Mouse (Mus musculus): Measurements from ENCODE around the gene Usp24. TPM values are rescaled to one million over a fixed set of nuclear protein-coding genes. Genes with fewer than 3 reads are reported as not detected.

The Usp24 gene
- total and polyA plus RNA-seq, 2 experiments from 2014 or later, result 5.9 to 27.3 TPM

DNA sequence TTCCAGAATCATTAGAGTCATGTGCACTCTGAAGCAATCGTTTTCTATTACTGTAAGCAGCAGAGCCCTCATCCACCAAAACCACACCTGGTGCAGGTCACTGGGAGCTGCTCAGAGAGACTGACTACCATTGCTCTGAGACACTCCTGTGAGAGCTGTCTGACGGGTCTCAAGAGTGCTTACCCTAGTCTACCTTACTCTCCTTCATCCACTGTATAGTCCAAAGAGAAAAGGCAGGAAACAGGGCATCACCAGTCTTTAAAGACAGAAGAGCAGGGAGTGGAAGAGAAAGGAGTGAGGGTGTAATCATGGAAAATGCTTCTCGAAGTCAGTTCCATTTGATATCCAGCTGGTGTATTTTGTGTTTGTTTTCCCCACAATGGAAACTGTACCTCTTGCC lies 103.2 kb downstream of the Usp24 start:
- no peaks in the 10 kb centered on the region for H3K9me3 ChIP-seq (replicated peaks; ENCODE audit: control insufficient read depth, low read length)
- ATAC-seq (ENCODE audit: insufficient read depth, low read depth), result no peak
- TF ChIP-seq EP300 (IDR thresholded peaks at IDR 0.05; ENCODE audit: low read depth) (no peak), CTCF (IDR thresholded peaks at IDR 0.05; ENCODE audit: low read depth) (no peak)
- H3K4me3 ChIP-seq (ENCODE audit: low read depth, low read length), result no peak overlapping the region
- H3K36me3 ChIP-seq (replicated peaks; ENCODE audit: control insufficient read depth, insufficient read depth, low read length), result peaks cover 81% of the 10 kb centered on the region
- DNase-seq (ENCODE audit: low spot score), result no peak
- H3K9ac ChIP-seq (replicated peaks; ENCODE audit: low read depth, low read length), result no peak overlapping the region
- H3K27me3 ChIP-seq (ENCODE audit: control insufficient read depth, insufficient read depth, low read length), result no peaks in the 10 kb centered on the region
- H3K4me1 ChIP-seq (ENCODE audit: control insufficient read depth, insufficient read depth), result no peaks in the 10 kb centered on the region
- H3K4me2 ChIP-seq (ENCODE audit: low read depth, low read length), result no peak overlapping the region
- WGBS, result 88% methylated on average over 3 of the region's 3 CpGs
- no peak overlapping the region for H3K27ac ChIP-seq (ENCODE audit: low read depth)

DNA sequence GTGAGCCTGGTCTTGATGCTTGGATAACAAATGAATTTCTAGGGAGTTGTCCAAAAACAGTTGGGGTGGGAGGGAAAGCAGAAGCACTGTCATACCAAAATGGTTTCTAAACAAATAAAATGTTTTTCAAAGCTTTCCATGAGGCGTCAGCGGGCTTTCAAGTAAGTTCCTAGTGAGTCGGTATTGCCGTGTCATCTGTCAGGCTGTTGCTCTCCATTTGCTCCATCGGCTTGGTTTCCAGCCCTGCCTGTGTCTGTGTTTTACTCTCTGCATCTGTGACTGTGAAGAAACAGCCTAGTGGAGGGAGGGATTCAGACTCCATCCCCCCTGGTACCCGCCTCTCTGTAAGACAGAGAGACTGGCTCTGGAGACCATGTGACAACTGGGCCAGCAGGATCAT lies 103.8 kb downstream of the Usp24 start:
- no peaks in the 10 kb centered on the region for H3K4me1 ChIP-seq (ENCODE audit: control insufficient read depth, insufficient read depth)
- TF ChIP-seq EP300 (IDR thresholded peaks at IDR 0.05; ENCODE audit: low read depth) (no peak), CTCF (IDR thresholded peaks at IDR 0.05; ENCODE audit: low read depth) (no peak)
- ATAC-seq (ENCODE audit: insufficient read depth, low read depth) (no peak), DNase-seq (ENCODE audit: low spot score) (no peak)
- no peak overlapping the region for H3K27ac ChIP-seq (ENCODE audit: low read depth)
- no peaks in the 10 kb centered on the region for H3K27me3 ChIP-seq (ENCODE audit: control insufficient read depth, insufficient read depth, low read length)
- no peaks in the 10 kb centered on the region for H3K9me3 ChIP-seq (replicated peaks; ENCODE audit: control insufficient read depth, low read length)
- 91% methylated on average over 6 of the region's 6 CpGs for WGBS
- no peak overlapping the region for H3K4me3 ChIP-seq (ENCODE audit: low read depth, low read length)
- H3K4me2 ChIP-seq (ENCODE audit: low read depth, low read length), result no peak overlapping the region
- peaks cover 85% of the 10 kb centered on the region for H3K36me3 ChIP-seq (replicated peaks; ENCODE audit: control insufficient read depth, insufficient read depth, low read length)
- H3K9ac ChIP-seq (replicated peaks; ENCODE audit: low read depth, low read length), result no peak overlapping the region

DNA sequence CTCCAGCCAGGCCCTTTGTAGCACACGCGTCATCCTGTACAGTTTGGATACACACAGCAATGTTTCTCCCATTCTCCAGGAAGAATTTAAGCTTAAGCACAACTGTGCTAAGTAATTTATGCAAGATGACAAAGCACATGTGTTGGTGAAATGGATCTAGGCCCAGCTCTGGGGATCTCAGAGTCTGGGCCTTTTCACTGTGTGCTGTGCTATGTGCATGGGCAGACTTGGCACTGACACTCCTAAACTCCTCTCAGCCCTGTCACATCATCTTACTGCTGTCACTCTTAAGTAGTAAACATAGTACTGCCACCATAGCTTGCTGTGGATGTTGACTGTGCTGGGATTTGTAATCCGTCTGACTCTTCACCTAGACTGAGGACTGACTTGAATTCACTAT lies 106.6 kb downstream of the Usp24 start:
- H3K9ac ChIP-seq (replicated peaks; ENCODE audit: low read depth, low read length), result no peak overlapping the region
- no peaks in the 10 kb centered on the region for H3K9me3 ChIP-seq (replicated peaks; ENCODE audit: control insufficient read depth, low read length)
- ATAC-seq (ENCODE audit: insufficient read depth, low read depth) (no peak), DNase-seq (ENCODE audit: low spot score) (no peak)
- no peak overlapping the region for H3K27ac ChIP-seq (ENCODE audit: low read depth)
- no peaks in the 10 kb centered on the region for H3K27me3 ChIP-seq (ENCODE audit: control insufficient read depth, insufficient read depth, low read length)
- 94% methylated on average over 3 of the region's 3 CpGs for WGBS
- H3K36me3 ChIP-seq (replicated peaks; ENCODE audit: control insufficient read depth, insufficient read depth, low read length), result peaks cover 84% of the 10 kb centered on the region
- TF ChIP-seq EP300 (IDR thresholded peaks at IDR 0.05; ENCODE audit: low read depth), result no peak
- no peak for TF ChIP-seq CTCF (IDR thresholded peaks at IDR 0.05; ENCODE audit: low read depth)
- H3K4me2 ChIP-seq (ENCODE audit: low read depth, low read length), result no peak overlapping the region
- no peak overlapping the region for H3K4me3 ChIP-seq (ENCODE audit: low read depth, low read length)
- H3K4me1 ChIP-seq (ENCODE audit: control insufficient read depth, insufficient read depth), result no peaks in the 10 kb centered on the region

DNA sequence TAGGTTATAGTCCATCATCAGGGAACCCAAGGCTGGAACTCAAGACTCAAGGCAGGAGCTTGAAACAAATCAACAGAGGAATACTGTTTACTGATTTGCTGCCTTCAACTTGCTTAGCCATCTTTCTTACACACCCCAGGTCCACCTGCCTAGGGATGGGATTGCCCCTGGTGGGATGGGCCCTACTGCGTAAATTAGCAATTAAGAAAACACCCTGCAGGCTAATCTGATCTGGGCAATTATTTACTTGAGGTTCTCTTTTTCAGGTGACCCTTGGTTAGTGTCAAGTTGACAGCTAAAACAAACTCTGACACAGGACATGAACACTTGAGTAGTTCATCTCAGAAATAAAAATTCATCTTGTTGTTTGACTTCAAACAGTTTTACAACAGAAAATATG lies 108.5 kb downstream of the Usp24 start:
- DNase-seq (ENCODE audit: low spot score) (no peak), ATAC-seq (ENCODE audit: insufficient read depth, low read depth) (no peak)
- 85% methylated on average over 1 of the region's 1 CpGs for WGBS
- Histone ChIP-seq H3K9me3 (replicated peaks; ENCODE audit: control insufficient read depth, low read length) (no peaks in the 10 kb centered on the region), H3K4me1 (ENCODE audit: control insufficient read depth, insufficient read depth) (no peaks in the 10 kb centered on the region), H3K4me2 (ENCODE audit: low read depth, low read length) (no peak overlapping the region), H3K36me3 (replicated peaks; ENCODE audit: control insufficient read depth, insufficient read depth, low read length) (peaks cover 83% of the 10 kb centered on the region), H3K27me3 (ENCODE audit: control insufficient read depth, insufficient read depth, low read length) (no peaks in the 10 kb centered on the region), H3K27ac (ENCODE audit: low read depth) (no peak overlapping the region), H3K4me3 (ENCODE audit: low read depth, low read length) (no peak overlapping the region), H3K9ac (replicated peaks; ENCODE audit: low read depth, low read length) (no peak overlapping the region)
- no peak for TF ChIP-seq EP300 (IDR thresholded peaks at IDR 0.05; ENCODE audit: low read depth)
- no peak for TF ChIP-seq CTCF (IDR thresholded peaks at IDR 0.05; ENCODE audit: low read depth)

DNA sequence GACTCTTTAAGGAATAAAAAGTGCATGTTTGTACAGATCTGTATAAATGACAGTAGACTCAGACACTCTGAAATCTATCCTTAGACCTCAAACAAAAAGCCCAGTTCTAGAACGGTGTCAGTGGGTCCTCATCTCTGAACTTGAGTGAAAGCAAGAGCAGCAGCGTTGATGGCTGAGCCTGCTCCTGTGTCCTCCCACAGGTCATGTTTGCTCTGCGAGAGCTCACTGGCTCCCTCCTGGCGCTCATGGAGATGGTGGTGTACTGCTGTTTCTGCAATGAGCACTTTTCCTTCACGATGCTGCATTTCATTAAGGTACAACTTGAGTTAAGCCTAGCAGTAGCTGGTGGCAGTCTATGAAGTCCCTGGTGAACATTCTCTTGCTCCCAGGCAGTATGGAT lies 110.3 kb downstream of the Usp24 start:
- H3K27ac ChIP-seq (ENCODE audit: low read depth), result no peak overlapping the region
- H3K9ac ChIP-seq (replicated peaks; ENCODE audit: low read depth, low read length), result no peak overlapping the region
- H3K4me1 ChIP-seq (ENCODE audit: control insufficient read depth, insufficient read depth), result no peaks in the 10 kb centered on the region
- peaks cover 84% of the 10 kb centered on the region for H3K36me3 ChIP-seq (replicated peaks; ENCODE audit: control insufficient read depth, insufficient read depth, low read length)
- H3K4me2 ChIP-seq (ENCODE audit: low read depth, low read length), result no peak overlapping the region
- H3K4me3 ChIP-seq (ENCODE audit: low read depth, low read length), result no peak overlapping the region
- no peaks in the 10 kb centered on the region for H3K27me3 ChIP-seq (ENCODE audit: control insufficient read depth, insufficient read depth, low read length)
- H3K9me3 ChIP-seq (replicated peaks; ENCODE audit: control insufficient read depth, low read length), result no peaks in the 10 kb centered on the region
- ATAC-seq (ENCODE audit: insufficient read depth, low read depth) (no peak), DNase-seq (ENCODE audit: low spot score) (no peak)
- TF ChIP-seq EP300 (IDR thresholded peaks at IDR 0.05; ENCODE audit: low read depth), result no peak
- TF ChIP-seq CTCF (IDR thresholded peaks at IDR 0.05; ENCODE audit: low read depth), result no peak
- WGBS, result 64% methylated on average over 5 of the region's 5 CpGs

DNA sequence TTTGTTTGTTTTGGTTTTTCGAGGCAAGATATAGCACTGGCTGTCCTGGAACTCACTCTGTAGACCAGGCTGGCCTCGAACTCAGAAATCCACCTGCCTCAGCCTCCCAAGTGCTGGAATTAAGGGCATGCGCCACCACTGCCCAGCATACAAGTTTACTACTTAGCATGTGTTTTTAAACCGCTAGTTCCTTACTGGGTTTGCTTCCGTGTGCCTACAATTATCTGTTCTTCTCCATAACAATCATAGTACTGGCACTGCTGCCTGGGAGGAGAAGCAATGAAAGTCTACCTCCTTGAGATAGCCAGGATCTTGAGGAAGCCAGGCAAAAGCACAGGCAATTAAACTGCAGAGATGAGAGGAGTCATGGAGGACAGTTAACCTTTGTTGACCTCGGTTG lies 112.6 kb downstream of the Usp24 start:
- Histone ChIP-seq H3K9ac (replicated peaks; ENCODE audit: low read depth, low read length) (no peak overlapping the region), H3K36me3 (replicated peaks; ENCODE audit: control insufficient read depth, insufficient read depth, low read length) (peaks cover 88% of the 10 kb centered on the region), H3K4me3 (ENCODE audit: low read depth, low read length) (no peak overlapping the region), H3K9me3 (replicated peaks; ENCODE audit: control insufficient read depth, low read length) (no peaks in the 10 kb centered on the region), H3K27ac (ENCODE audit: low read depth) (no peak overlapping the region), H3K27me3 (ENCODE audit: control insufficient read depth, insufficient read depth, low read length) (no peaks in the 10 kb centered on the region), H3K4me1 (ENCODE audit: control insufficient read depth, insufficient read depth) (no peaks in the 10 kb centered on the region), H3K4me2 (ENCODE audit: low read depth, low read length) (no peak overlapping the region)
- DNase-seq (ENCODE audit: low spot score) (no peak), ATAC-seq (ENCODE audit: insufficient read depth, low read depth) (no peak)
- TF ChIP-seq EP300 (IDR thresholded peaks at IDR 0.05; ENCODE audit: low read depth) (no peak), CTCF (IDR thresholded peaks at IDR 0.05; ENCODE audit: low read depth) (no peak)
- WGBS, result 94% methylated on average over 6 of the region's 6 CpGs
